Mouse (Mus musculus): ENCODE measurements around the gene C1qtnf2.

The C1qtnf2 gene

DNA sequence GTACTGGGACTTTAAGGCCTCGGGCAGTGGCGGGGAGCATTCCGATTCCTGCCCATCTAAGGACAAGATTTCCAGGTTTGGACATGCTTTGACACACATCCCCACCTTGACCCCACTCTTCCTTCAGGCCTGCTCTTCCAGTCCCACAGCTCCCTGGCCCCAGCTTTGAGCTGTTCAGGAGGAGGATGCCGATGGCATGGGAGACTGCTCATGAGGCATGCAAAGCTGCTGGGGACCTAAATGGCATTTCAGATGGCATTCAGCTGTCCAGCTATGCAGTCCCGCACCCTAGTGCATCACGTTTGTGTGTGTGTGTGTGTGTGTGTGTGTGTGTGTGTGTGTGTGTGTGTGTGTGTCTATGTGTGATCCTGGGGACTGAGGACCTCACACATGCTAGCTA lies 63.0 kb downstream of the C1qtnf2 start:
- DNase-seq (ENCODE audit: low spot score), result no peak

DNA sequence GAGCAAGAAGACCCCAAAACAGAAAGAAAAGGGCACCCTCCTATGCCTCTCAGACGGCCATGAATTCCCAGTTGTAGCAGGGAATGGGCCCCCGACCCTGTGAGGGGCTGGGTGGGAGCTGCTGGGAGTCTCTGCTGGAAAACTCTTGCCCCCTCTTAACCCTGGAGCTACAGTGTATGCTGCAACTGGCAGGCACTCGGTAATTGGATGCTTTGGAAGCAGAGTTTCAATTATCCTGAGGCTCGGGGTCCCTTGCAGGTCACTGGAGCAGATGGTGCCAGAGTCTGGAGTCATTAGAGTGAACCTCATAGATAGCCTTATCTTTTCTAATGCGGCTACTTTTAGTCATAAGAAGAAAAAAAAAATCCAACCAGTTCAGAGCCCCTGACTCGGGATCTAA lies 65.8 kb downstream of the C1qtnf2 start:
- no peak for DNase-seq (ENCODE audit: low spot score)

Measured in yolk sac, embryonic 10.5 days (tissue).